Mouse (Mus musculus) adrenal gland, postnatal 14 days (tissue): ENCODE measurements around the gene Tmem236. TPM values are rescaled to one million over a fixed set of nuclear protein-coding genes. Genes with fewer than 3 reads are reported as not detected.

Experiments
- DNase-seq: peaks from one replicate; pipeline ENCODE4 v3.0.0; 2021; ENCODE audit warnings: mixed read lengths
- microRNA-seq, 2 experiments: library from miRNA; unstranded; fragments of <30 nt; microRNA quantifications; one replicate each; pipeline ENCODE4 v1.2.0; 2021
- total RNA-seq: library from RNA; stranded (reverse); gene quantifications from 2 replicates; pipeline ENCODE4 v1.2.3, GENCODE M21; 2021

Tmem236 gene
- total RNA-seq, 1 experiment from 2014 or later = not detected

- DNase-seq = no peak
Observed at GRCm38 (mm10) chr2:14249839-14250564, 75.7 kb downstream of the Tmem236 start.

- DNase-seq = no peak
Observed at GRCm38 (mm10) chr2:14251938-14252337, 77.6 kb downstream of the Tmem236 start.

GRCm38 (mm10) chr2:14258345-14258850 is 84.1 kb downstream of the Tmem236 start:
- DNase-seq = no peak

- DNase-seq = no peak
Observed at GRCm38 (mm10) chr2:14262090-14262489, 87.8 kb downstream of the Tmem236 start.

- no peak for DNase-seq
Observed at GRCm38 (mm10) chr2:14269160-14269559, 94.8 kb downstream of the Tmem236 start.

Small RNA genes lying within 50 kb of the gene (microRNA-seq; reads per million reads assigned to microRNA genes)
- 8.1 to 11.0 reads per million in 2 experiments for gene Mir511

Other genes with a start within 250 kb of the Tmem236 start
- gene Hacd1, start 118.4 kb upstream of the Tmem236 start, total RNA-seq = 48.9 and 49.1 TPM in 2 replicates
- gene Stam, start 100.4 kb upstream of the Tmem236 start, total RNA-seq = 47.2 and 47.5 TPM in 2 replicates
- gene Mrc1, start 54.9 kb downstream of the Tmem236 start, total RNA-seq = 21.5 and 23.8 TPM in 2 replicates
- gene Slc39a12, start 213.8 kb downstream of the Tmem236 start, total RNA-seq = 0.11 and 0.19 TPM in 2 replicates